Mouse (Mus musculus) CH12.LX (cell line): ENCODE results near the gene Rfx4.

Experiments
- CHD2 ChIP-seq: IDR thresholded peaks from 2 replicates; pipeline ENCODE4 v1.6.1; 2011; ENCODE audit warnings: low read length, improper control_type of control experiment
- CTCF ChIP-seq, 2 experiments: IDR thresholded peaks in 1 of 2; conservative IDR thresholded peaks in 1 of 2; 2 replicates each; pipeline ENCODE4 v1.5.1; 2011 to 2012; ENCODE audit warnings: low read depth in 2 of 2, low read length in 2 of 2, improper control_type of control experiment in 1 of 2, inconsistent platforms in 1 of 2, mild to moderate bottlenecking in 1 of 2, moderate library complexity in 1 of 2
- EP300 ChIP-seq: IDR thresholded peaks from 2 replicates; pipeline ENCODE4 v1.6.1; 2011; ENCODE audit warnings: low read length, improper control_type of control experiment
- GABPA ChIP-seq: IDR thresholded peaks from 2 replicates; pipeline ENCODE4 v1.6.1; 2012; ENCODE audit warnings: low read depth, low read length, improper control_type of control experiment, inconsistent platforms; ENCODE audit not compliant: insufficient replicate concordance
- NRF1 ChIP-seq: IDR thresholded peaks from 2 replicates; pipeline ENCODE4 v1.6.1; 2014; ENCODE audit warnings: low read depth, mild to moderate bottlenecking, inconsistent platforms, low read length, improper control_type of control experiment, moderate library complexity
- POLR2A ChIP-seq: IDR thresholded peaks from 2 replicates; pipeline ENCODE4 v1.6.1; 2011; ENCODE audit warnings: low read depth, mild to moderate bottlenecking, improper control_type of control experiment, low read length
- POLR2AphosphoS2 ChIP-seq: IDR thresholded peaks from 2 replicates; pipeline ENCODE4 v1.6.1; 2011; ENCODE audit warnings: low read depth, low read length, improper control_type of control experiment
- SIN3A ChIP-seq: IDR thresholded peaks from 2 replicates; pipeline ENCODE4 v1.6.1; 2012; ENCODE audit warnings: low read length, improper control_type of control experiment, inconsistent platforms
- USF1 ChIP-seq: IDR thresholded peaks from 2 replicates; pipeline ENCODE4 v1.6.1; 2014; ENCODE audit warnings: low read depth, mild to moderate bottlenecking, inconsistent platforms, low read length, improper control_type of control experiment
- ZC3H11A ChIP-seq: IDR thresholded peaks from 2 replicates; pipeline ENCODE4 v1.6.1; 2012; ENCODE audit warnings: low read depth, mild to moderate bottlenecking, inconsistent platforms, low read length, improper control_type of control experiment

GRCm38 (mm10) chr10:84733511-84733910 is 22.4 kb upstream of the Rfx4 start:
- no peak for TF ChIP-seq CTCF (conservative IDR thresholded peaks at IDR 0.05 in 1 of 2, IDR thresholded peaks at IDR 0.05 in 1 of 2; ENCODE audit: low read depth in 2 of 2, low read length in 2 of 2)
- no peak for TF ChIP-seq NRF1
- TF ChIP-seq SIN3A, result no peak
- TF ChIP-seq POLR2A, result no peak
- TF ChIP-seq CHD2, result no peak
- TF ChIP-seq ZC3H11A, result no peak
- TF ChIP-seq EP300, result no peak
- TF ChIP-seq USF1, result no peak
- TF ChIP-seq GABPA, result no peak
- no peak for TF ChIP-seq POLR2AphosphoS2
